Mouse (Mus musculus) embryonic facial prominence, embryonic 14.5 days (tissue): ENCODE data around the gene Gm5148. TPM values are rescaled to one million over a fixed set of nuclear protein-coding genes. Genes with fewer than 3 reads are reported as not detected.

ENCODE experiments used
- ATAC-seq: fragments of 200-750 bp; cut with Nextera tagmentation; 2 replicates; pipeline ENCODE4 v1.8.0; 2017; ENCODE audit warnings: low read depth, moderate number of reproducible peaks, moderate TSS enrichment
- DNase-seq: peaks from one replicate; pipeline ENCODE4 v3.0.0-alpha.2; 2015; ENCODE audit warnings: low spot score
- H3K27ac ChIP-seq: fragments of 300-500 bp; sonication (generic); replicated peaks from 2 replicates; pipeline ENCODE4 v1.5.1; 2014; ENCODE audit warnings: low read depth, mild to moderate bottlenecking, low read length, moderate library complexity
- H3K27me3 ChIP-seq: fragments of 300-500 bp; sonication (generic); replicated peaks from 2 replicates; pipeline ENCODE4 v1.6.1; 2014; ENCODE audit warnings: low read length; ENCODE audit not compliant: control insufficient read depth, insufficient read depth
- H3K36me3 ChIP-seq: fragments of 300-500 bp; sonication (generic); 2 replicates; pipeline ENCODE4 v1.6.1; 2014; ENCODE audit warnings: low read length, mixed read lengths; ENCODE audit not compliant: control insufficient read depth, insufficient read depth
- H3K4me1 ChIP-seq: fragments of 300-500 bp; sonication (generic); 2 replicates; pipeline ENCODE4 v1.6.1; 2014; ENCODE audit warnings: antibody characterized with exemption, low read length; ENCODE audit not compliant: control insufficient read depth, insufficient read depth
- H3K4me2 ChIP-seq: fragments of 300-500 bp; sonication (generic); 2 replicates; pipeline ENCODE4 v1.6.1; 2014; ENCODE audit warnings: low read depth, mild to moderate bottlenecking, low read length, moderate library complexity, mixed read lengths
- H3K4me3 ChIP-seq: fragments of 300-500 bp; sonication (generic); 2 replicates; pipeline ENCODE4 v1.5.1; 2014; ENCODE audit warnings: low read depth, mild to moderate bottlenecking, low read length
- H3K9ac ChIP-seq: fragments of 300-500 bp; sonication (generic); 2 replicates; pipeline ENCODE4 v1.6.1; 2014; ENCODE audit warnings: low read depth, mild to moderate bottlenecking, low read length, moderate library complexity, mixed read lengths
- H3K9me3 ChIP-seq: fragments of 300-500 bp; sonication (generic); 2 replicates; pipeline ENCODE4 v1.6.1; 2016; ENCODE audit warnings: low read length; ENCODE audit not compliant: control insufficient read depth
- WGBS: fragments of 180-500 bp; shearing (Covaris S2); extraction: QIAGEN DNeasy Blood & Tissue Kit; methylation state at CpG from one replicate; pipeline ENCODE4 v1.1.7; 2014; 5-methylcytosine and 5-hydroxymethylcytosine counted together
- polyA plus RNA-seq: library from polyadenylated mRNA; unstranded; fragments of >200 nt; fragmentation: Nextera tagmentation; extraction: Ambion mirVana; gene quantifications from 2 replicates; pipeline ENCODE4 v1.2.1, GENCODE M21; 2014

The Gm5148 gene
- polyA plus RNA-seq, 1 experiment from 2014 or later, result 5.8 TPM

GRCm38 (mm10) chr3:37761741-37762140, 37.5 kb upstream of the Gm5148 start:
- WGBS, result 82% methylated on average over 5 of the region's 5 CpGs
- Histone ChIP-seq H3K4me1 (peaks cover under 1% of the 10 kb centered on the region; the same call in 1 of the 2 replicates), H3K36me3 (no peaks in the 10 kb centered on the region), H3K4me3 (no peak overlapping the region), H3K27ac (no peak overlapping the region), H3K9me3 (no peaks in the 10 kb centered on the region), H3K9ac (no peak overlapping the region), H3K27me3 (no peaks in the 10 kb centered on the region), H3K4me2 (no peak overlapping the region)
- DNase-seq (no peak), ATAC-seq (no peak)

- Histone ChIP-seq H3K27ac (no peak overlapping the region), H3K36me3 (no peaks in the 10 kb centered on the region), H3K4me3 (no peak overlapping the region), H3K4me2 (no peak overlapping the region), H3K9me3 (no peaks in the 10 kb centered on the region), H3K9ac (no peak overlapping the region), H3K4me1 (no peaks in the 10 kb centered on the region; the same call in 1 of the 2 replicates), H3K27me3 (no peaks in the 10 kb centered on the region)
- ATAC-seq (no peak), DNase-seq (no peak)
- 79% methylated on average over 6 of the region's 6 CpGs for WGBS
These were observed 36.6 kb upstream of the Gm5148 start for GRCm38 (mm10) chr3:37760866-37761265.

DNA sequence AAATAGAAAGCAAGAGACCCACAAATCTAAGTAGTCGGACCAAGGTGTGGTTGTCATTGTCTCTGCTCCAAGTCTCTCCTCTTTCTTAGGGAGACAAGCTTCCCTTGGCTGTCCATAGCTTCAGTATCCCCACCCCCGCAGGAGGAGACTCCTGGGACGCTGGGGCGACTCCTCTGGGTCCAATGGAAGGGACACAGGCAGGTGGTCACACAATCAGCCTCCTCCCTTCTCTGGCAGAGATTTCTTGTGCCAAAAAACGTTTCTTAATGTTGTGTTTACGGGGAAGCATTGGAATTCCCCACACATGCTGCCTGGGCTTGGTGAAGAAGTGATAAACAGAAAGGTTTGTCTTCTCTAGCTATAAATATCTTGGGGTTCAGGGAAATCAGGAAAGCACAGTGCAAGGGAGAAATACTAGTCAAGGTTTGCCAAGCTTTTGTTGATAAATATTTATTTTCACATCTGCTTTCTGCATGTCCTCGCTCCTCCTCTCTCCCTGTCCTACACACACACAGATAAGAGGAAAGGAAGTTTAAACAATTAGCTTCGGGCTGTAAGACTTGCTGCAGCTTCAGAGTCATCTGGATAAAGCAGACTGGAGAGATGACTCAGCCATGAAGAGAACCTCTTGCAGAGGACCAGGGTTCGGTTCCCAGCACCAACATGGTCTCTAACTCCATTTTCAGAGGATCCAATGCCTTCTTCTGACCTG, 34.5 kb upstream of the Gm5148 start:
- ATAC-seq, result no peak
- H3K9ac ChIP-seq, result no peak overlapping the region
- H3K36me3 ChIP-seq, result no peaks in the 10 kb centered on the region
- H3K4me3 ChIP-seq, result no peak overlapping the region
- no peaks in the 10 kb centered on the region for H3K9me3 ChIP-seq
- no peaks in the 10 kb centered on the region for H3K27me3 ChIP-seq
- H3K27ac ChIP-seq, result no peak overlapping the region
- H3K4me1 ChIP-seq, result no peaks in the 10 kb centered on the region; the same call in 1 of the 2 replicates
- WGBS, result 39% methylated on average over 9 of the region's 9 CpGs
- no peak for DNase-seq
- peak overlapping the region; percentile 39; the same call in 1 of the 2 replicates for H3K4me2 ChIP-seq

- no peak overlapping the region for H3K27ac ChIP-seq
- ATAC-seq (0 out of 2 replicates have a peak, but pooled peaks have one; percentile 47), DNase-seq (peak; percentile 53)
- H3K4me2 ChIP-seq, result peak overlapping the region; percentile 39
- H3K9ac ChIP-seq, result no peak overlapping the region
- 8% methylated on average over 12 of the region's 12 CpGs for WGBS
- H3K36me3 ChIP-seq, result no peaks in the 10 kb centered on the region
- no peak overlapping the region for H3K4me3 ChIP-seq
- no peaks in the 10 kb centered on the region for H3K9me3 ChIP-seq
- H3K27me3 ChIP-seq, result no peaks in the 10 kb centered on the region
- H3K4me1 ChIP-seq, result no peaks in the 10 kb centered on the region; the same call in 1 of the 2 replicates
These were observed 33.8 kb upstream of the Gm5148 start for GRCm38 (mm10) chr3:37758124-37758523.

DNA sequence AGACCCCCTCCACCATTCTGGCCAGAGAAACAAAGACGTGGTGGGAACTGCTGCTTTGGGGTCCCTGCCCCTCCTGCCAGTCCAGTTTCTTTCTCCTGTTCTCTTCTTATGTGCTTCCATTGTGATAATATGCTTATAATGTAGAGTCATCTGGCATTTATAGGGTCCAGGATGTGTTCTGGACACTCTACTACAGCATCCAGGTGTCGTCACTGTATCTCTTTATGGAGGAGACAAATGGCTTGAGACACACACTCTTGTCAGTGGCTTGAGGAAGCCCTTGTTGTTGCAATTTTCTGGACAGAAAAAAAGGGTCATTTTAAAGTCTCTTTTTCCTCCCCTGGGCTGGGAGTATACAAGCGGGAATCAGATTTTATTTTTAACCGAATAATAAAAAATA, 33.3 kb upstream of the Gm5148 start:
- no peak for DNase-seq
- Histone ChIP-seq H3K9ac (no peak overlapping the region), H3K4me1 (no peaks in the 10 kb centered on the region; the same call in 1 of the 2 replicates), H3K36me3 (no peaks in the 10 kb centered on the region), H3K27me3 (no peaks in the 10 kb centered on the region), H3K27ac (no peak overlapping the region), H3K4me2 (peak overlapping the region; percentile 39), H3K4me3 (no peak overlapping the region), H3K9me3 (no peaks in the 10 kb centered on the region)
- ATAC-seq, result no peak
- 35% methylated on average over 4 of the region's 4 CpGs for WGBS

- Histone ChIP-seq H3K27ac (no peak overlapping the region), H3K27me3 (no peaks in the 10 kb centered on the region), H3K9ac (no peak overlapping the region), H3K4me2 (no peak overlapping the region), H3K9me3 (no peaks in the 10 kb centered on the region), H3K36me3 (no peaks in the 10 kb centered on the region), H3K4me3 (no peak overlapping the region), H3K4me1 (no peaks in the 10 kb centered on the region; the same call in 1 of the 2 replicates)
- DNase-seq (no peak), ATAC-seq (no peak)
- WGBS, result 62% methylated on average over 2 of the region's 2 CpGs
These were observed 31.7 kb upstream of the Gm5148 start for GRCm38 (mm10) chr3:37756005-37756404.

- WGBS, result 88% methylated on average over 3 of the region's 3 CpGs
- DNase-seq, result no peak
These were observed 30.3 kb upstream of the Gm5148 start for GRCm38 (mm10) chr3:37754639-37755038.

GRCm38 (mm10) chr3:37753148-37753547, 28.9 kb upstream of the Gm5148 start:
- ATAC-seq (no peak), DNase-seq (no peak)
- WGBS, result 76% methylated on average over 3 of the region's 3 CpGs
- Histone ChIP-seq H3K4me2 (no peak overlapping the region), H3K9me3 (0 out of 2 replicates have a peak, but pooled peaks cover 4% of the 10 kb centered on the region), H3K27ac (no peak overlapping the region), H3K27me3 (no peaks in the 10 kb centered on the region), H3K36me3 (no peaks in the 10 kb centered on the region), H3K9ac (no peak overlapping the region), H3K4me1 (no peaks in the 10 kb centered on the region; the same call in 1 of the 2 replicates), H3K4me3 (no peak overlapping the region)

More at GRCm38 (mm10) chr3:37754639-37755038, 30.3 kb upstream of the Gm5148 start:
- Histone ChIP-seq H3K4me3 (no peak overlapping the region), H3K36me3 (no peaks in the 10 kb centered on the region), H3K9me3 (0 out of 2 replicates have a peak, but pooled peaks cover 4% of the 10 kb centered on the region), H3K27me3 (no peaks in the 10 kb centered on the region), H3K9ac (no peak overlapping the region), H3K4me1 (no peaks in the 10 kb centered on the region; the same call in 1 of the 2 replicates), H3K27ac (no peak overlapping the region), H3K4me2 (no peak overlapping the region)
- ATAC-seq, result no peak
